Mouse (Mus musculus) stomach, embryonic 14.5 days (tissue): Measurements from ENCODE around the gene Nacad. TPM values are rescaled to one million over a fixed set of nuclear protein-coding genes. Genes with fewer than 3 reads are reported as not detected.

Experiments used
- ATAC-seq: fragments of 200-750 bp; cut with Nextera tagmentation; 2 replicates; pipeline ENCODE4 v1.8.0; 2017; ENCODE audit warnings: low read depth, moderate TSS enrichment; ENCODE audit not compliant: insufficient number of reproducible peaks, insufficient read depth, low FRiP score
- H3K27ac ChIP-seq: fragments of 300-500 bp; sonication (generic); 2 replicates; pipeline ENCODE4 v1.5.1; 2014; ENCODE audit warnings: mild to moderate bottlenecking, low read length, moderate library complexity, mixed read lengths
- H3K27me3 ChIP-seq: fragments of 300-500 bp; sonication (generic); 2 replicates; pipeline ENCODE4 v1.6.1; 2014; ENCODE audit warnings: low read length, control low read depth, mixed read lengths; ENCODE audit not compliant: control insufficient read depth, insufficient read depth
- H3K36me3 ChIP-seq: fragments of 300-500 bp; sonication (generic); 2 replicates; pipeline ENCODE4 v1.6.1; 2014; ENCODE audit warnings: mild to moderate bottlenecking, control low read depth, low read length, moderate library complexity, mixed read lengths; ENCODE audit not compliant: control insufficient read depth, insufficient read depth
- H3K4me1 ChIP-seq: fragments of 300-500 bp; sonication (generic); 2 replicates; pipeline ENCODE4 v1.6.1; 2014; ENCODE audit warnings: low read length, control low read depth, mixed read lengths; ENCODE audit not compliant: control insufficient read depth, insufficient read depth
- H3K4me2 ChIP-seq: fragments of 300-500 bp; sonication (generic); replicated peaks from 2 replicates; pipeline ENCODE4 v1.6.1; 2014; ENCODE audit warnings: low read depth, low read length, control low read depth
- H3K4me3 ChIP-seq: fragments of 300-500 bp; sonication (generic); 2 replicates; pipeline ENCODE4 v1.5.1; 2014; ENCODE audit warnings: low read depth, low read length, control low read depth
- H3K9ac ChIP-seq: fragments of 300-500 bp; sonication (generic); replicated peaks from 2 replicates; pipeline ENCODE4 v1.6.1; 2014; ENCODE audit warnings: low read depth, mild to moderate bottlenecking, control low read depth, low read length, moderate library complexity, mixed read lengths
- H3K9me3 ChIP-seq: fragments of 300-500 bp; sonication (generic); 2 replicates; pipeline ENCODE4 v1.6.1; 2016; ENCODE audit warnings: low read depth, low read length, control low read depth; ENCODE audit not compliant: control insufficient read depth
- WGBS: fragments of 180-500 bp; shearing (Covaris S2); extraction: QIAGEN DNeasy Blood & Tissue Kit; methylation state at CpG from one replicate; pipeline ENCODE4 v1.1.7; 2014; 5-methylcytosine and 5-hydroxymethylcytosine counted together
- polyA plus RNA-seq: library from polyadenylated mRNA; unstranded; fragments of >200 nt; fragmentation: Nextera tagmentation; extraction: Ambion mirVana; gene quantifications from 2 replicates; pipeline ENCODE4 v1.2.1, GENCODE M21; 2014

Gene Nacad
- polyA plus RNA-seq, 1 experiment from 2014 or later: 9.2 TPM

GRCm38 (mm10) chr11:6563201-6563600 is 42.7 kb downstream of the Nacad start:
- no peak for ATAC-seq
- H3K27me3 ChIP-seq: no peaks in the 10 kb centered on the region
- H3K4me2 ChIP-seq: no peak overlapping the region
- no peak overlapping the region for H3K4me3 ChIP-seq
- no peak overlapping the region for H3K9ac ChIP-seq
- 87% methylated on average over 4 of the region's 4 CpGs for WGBS
- no peaks in the 10 kb centered on the region for H3K9me3 ChIP-seq
- 0 out of 2 replicates have a peak, but pooled peaks cover 2% of the 10 kb centered on the region for H3K4me1 ChIP-seq
- no peaks in the 10 kb centered on the region for H3K36me3 ChIP-seq
- H3K27ac ChIP-seq: no peak overlapping the region

- no peaks in the 10 kb centered on the region for H3K27me3 ChIP-seq
- 0 out of 2 replicates have a peak, but pooled peaks cover 2% of the 10 kb centered on the region for H3K4me1 ChIP-seq
- no peak overlapping the region for H3K4me2 ChIP-seq
- H3K9me3 ChIP-seq: no peaks in the 10 kb centered on the region
- peak; percentile 56; the same call in 1 of the 2 replicates for ATAC-seq
- no peak overlapping the region for H3K9ac ChIP-seq
- WGBS: 71% methylated on average over 6 of the region's 6 CpGs
- H3K27ac ChIP-seq: no peak overlapping the region
- H3K36me3 ChIP-seq: no peaks in the 10 kb centered on the region
- no peak overlapping the region for H3K4me3 ChIP-seq
Observed at GRCm38 (mm10) chr11:6562359-6562758, 43.5 kb downstream of the Nacad start.

DNA sequence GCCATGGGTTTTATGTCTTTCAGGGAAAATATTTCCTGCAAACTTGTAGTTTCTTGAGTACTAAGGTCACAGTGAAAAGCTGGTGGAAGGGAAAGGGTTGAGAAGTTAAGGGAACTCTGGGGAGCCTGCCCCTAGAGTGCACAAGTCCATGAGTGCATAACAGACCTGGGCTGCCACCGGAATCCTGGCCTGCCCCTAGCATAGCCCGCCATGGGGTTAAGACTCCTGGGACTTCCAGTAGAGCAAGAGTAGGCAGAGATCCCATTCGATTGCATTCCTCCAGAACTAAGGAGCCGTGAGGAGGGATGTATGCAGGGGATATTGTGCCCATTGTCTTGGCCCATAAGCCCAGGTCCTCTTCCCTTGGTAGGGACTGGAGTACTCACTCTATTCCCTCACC is 44.4 kb downstream of the Nacad start:
- H3K9ac ChIP-seq: no peak overlapping the region
- 86% methylated on average over 4 of the region's 4 CpGs for WGBS
- no peak overlapping the region for H3K4me3 ChIP-seq
- H3K36me3 ChIP-seq: no peaks in the 10 kb centered on the region
- no peak overlapping the region for H3K4me2 ChIP-seq
- no peak for ATAC-seq
- H3K9me3 ChIP-seq: no peaks in the 10 kb centered on the region
- no peaks in the 10 kb centered on the region for H3K27me3 ChIP-seq
- peak overlapping the region; percentile 48 for H3K27ac ChIP-seq
- 0 out of 2 replicates have a peak, but pooled peaks cover 2% of the 10 kb centered on the region for H3K4me1 ChIP-seq

DNA sequence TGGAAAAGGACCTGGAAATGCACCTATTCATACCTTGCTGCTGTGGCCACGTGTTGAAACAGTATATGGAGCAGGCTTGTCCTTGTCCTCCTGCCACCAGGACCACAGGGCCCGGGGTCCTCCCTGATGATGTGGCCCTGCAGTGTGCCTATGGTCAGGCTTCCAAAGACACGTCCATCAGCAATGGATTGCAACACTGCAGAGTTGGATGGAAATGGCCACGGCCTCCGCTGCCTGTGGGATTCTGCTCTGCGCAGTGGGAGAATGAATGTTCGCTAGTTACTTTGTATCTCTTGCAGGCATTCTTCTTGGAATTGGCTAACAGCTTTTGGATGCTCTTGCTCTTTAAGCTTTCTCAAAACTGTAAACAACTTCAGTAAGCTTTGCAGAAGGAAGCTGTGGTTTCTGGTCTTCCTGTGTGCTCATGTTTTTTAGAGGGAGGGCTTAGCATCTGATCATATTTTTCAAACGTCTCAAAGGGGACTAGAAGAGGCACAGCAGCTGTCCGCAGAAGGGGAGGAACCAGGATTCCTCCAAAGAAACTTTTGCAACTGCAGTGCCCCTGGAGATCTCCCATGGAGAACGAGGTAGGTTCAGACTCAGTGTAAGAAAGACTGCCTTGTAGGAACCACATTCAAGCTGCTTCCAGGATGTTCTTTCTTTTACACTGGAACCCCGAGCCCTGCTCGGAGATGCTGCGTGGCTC is 45.0 kb downstream of the Nacad start:
- WGBS: 79% methylated on average over 13 of the region's 13 CpGs
- H3K4me3 ChIP-seq: no peak overlapping the region
- ATAC-seq: no peak

DNA sequence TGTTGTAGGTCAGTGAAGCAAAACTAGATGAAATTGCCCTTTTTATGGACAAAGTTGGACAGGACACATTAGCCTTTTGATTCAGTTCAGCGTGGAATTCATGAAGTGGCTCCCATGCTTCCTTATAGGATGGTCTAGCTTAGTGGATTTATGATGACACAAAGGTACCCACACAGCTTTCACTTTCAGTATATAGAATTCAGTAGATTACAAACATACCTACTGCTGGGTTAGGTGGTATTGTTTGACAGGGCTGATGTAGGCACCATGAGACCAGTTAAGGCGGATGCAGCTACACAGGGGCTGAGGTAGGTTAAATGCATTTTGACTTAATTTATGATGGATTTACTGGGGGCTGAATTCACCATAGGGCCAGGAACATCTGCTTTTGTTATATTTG is 45.9 kb downstream of the Nacad start:
- H3K9me3 ChIP-seq: no peaks in the 10 kb centered on the region
- 0 out of 2 replicates have a peak, but pooled peaks cover 2% of the 10 kb centered on the region for H3K4me1 ChIP-seq
- H3K27ac ChIP-seq: no peak overlapping the region
- no peak for ATAC-seq
- no peaks in the 10 kb centered on the region for H3K36me3 ChIP-seq
- H3K4me2 ChIP-seq: no peak overlapping the region
- H3K27me3 ChIP-seq: no peaks in the 10 kb centered on the region
- no peak overlapping the region for H3K4me3 ChIP-seq
- WGBS: 88% methylated on average over 2 of the region's 2 CpGs
- no peak overlapping the region for H3K9ac ChIP-seq

More for the DNA sequence above, 45.0 kb downstream of the Nacad start:
- H3K4me2 ChIP-seq: no peak overlapping the region
- H3K9me3 ChIP-seq: no peaks in the 10 kb centered on the region
- H3K9ac ChIP-seq: no peak overlapping the region
- H3K36me3 ChIP-seq: no peaks in the 10 kb centered on the region
- H3K27me3 ChIP-seq: no peaks in the 10 kb centered on the region
- H3K4me1 ChIP-seq: 0 out of 2 replicates have a peak, but pooled peaks cover 2% of the 10 kb centered on the region
- peak overlapping the region; percentile 48 for H3K27ac ChIP-seq

GRCm38 (mm10) chr11:6558234-6558633 is 47.6 kb downstream of the Nacad start:
- H3K27me3 ChIP-seq: no peaks in the 10 kb centered on the region
- no peak overlapping the region for H3K4me3 ChIP-seq
- H3K36me3 ChIP-seq: peaks cover 5% of the 10 kb centered on the region; the same call in 1 of the 2 replicates
- H3K27ac ChIP-seq: no peak overlapping the region
- H3K9ac ChIP-seq: no peak overlapping the region
- H3K4me1 ChIP-seq: peaks cover 2% of the 10 kb centered on the region; the same call in 1 of the 2 replicates
- H3K9me3 ChIP-seq: no peaks in the 10 kb centered on the region
- H3K4me2 ChIP-seq: no peak overlapping the region
- ATAC-seq: no peak
- WGBS: 78% methylated on average over 3 of the region's 3 CpGs

GRCm38 (mm10) chr11:6550201-6550600 is 55.7 kb downstream of the Nacad start:
- Histone ChIP-seq H3K4me1 (peaks cover 9% of the 10 kb centered on the region; the same call in 1 of the 2 replicates), H3K27ac (no peak overlapping the region), H3K4me3 (no peak overlapping the region), H3K27me3 (no peaks in the 10 kb centered on the region), H3K4me2 (no peak overlapping the region), H3K9ac (no peak overlapping the region), H3K36me3 (peaks cover 5% of the 10 kb centered on the region; the same call in 1 of the 2 replicates), H3K9me3 (no peaks in the 10 kb centered on the region)
- no peak for ATAC-seq
- 88% methylated on average over 3 of the region's 3 CpGs for WGBS

DNA sequence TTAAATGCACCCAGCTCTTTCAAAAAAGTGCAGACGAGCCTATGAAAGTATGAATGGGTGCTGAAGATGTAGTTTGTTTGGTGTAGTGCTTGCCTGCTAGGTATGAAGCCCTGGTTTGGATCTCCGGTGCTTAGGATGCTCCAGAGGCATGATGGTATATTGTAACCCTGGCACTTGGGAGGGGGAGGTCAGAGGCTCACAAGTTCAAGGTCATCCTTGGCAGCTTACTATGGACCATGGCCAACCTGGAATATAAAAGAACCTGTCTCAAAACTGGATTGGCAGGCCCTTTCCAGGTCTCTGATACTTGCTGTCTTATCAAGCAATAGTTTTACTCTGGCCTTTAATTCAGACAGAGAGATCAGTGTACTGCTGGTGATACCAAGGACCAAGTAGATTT is 56.1 kb downstream of the Nacad start:
- H3K4me1 ChIP-seq: peaks cover 9% of the 10 kb centered on the region; the same call in 1 of the 2 replicates
- no peak overlapping the region for H3K4me2 ChIP-seq
- H3K27me3 ChIP-seq: no peaks in the 10 kb centered on the region
- peaks cover 5% of the 10 kb centered on the region; the same call in 1 of the 2 replicates for H3K36me3 ChIP-seq
- WGBS: 95% methylated on average over 2 of the region's 2 CpGs
- H3K9ac ChIP-seq: no peak overlapping the region
- H3K9me3 ChIP-seq: no peaks in the 10 kb centered on the region
- H3K27ac ChIP-seq: no peak overlapping the region
- ATAC-seq: no peak
- H3K4me3 ChIP-seq: no peak overlapping the region
